Mouse (Mus musculus) kidney, adult 18-20 months (tissue): ENCODE results near the gene Fam189a1.

Experiments used
- DNase-seq: peaks from one replicate; pipeline ENCODE4 v3.0.0; 2021

Fam189a1 gene

DNA sequence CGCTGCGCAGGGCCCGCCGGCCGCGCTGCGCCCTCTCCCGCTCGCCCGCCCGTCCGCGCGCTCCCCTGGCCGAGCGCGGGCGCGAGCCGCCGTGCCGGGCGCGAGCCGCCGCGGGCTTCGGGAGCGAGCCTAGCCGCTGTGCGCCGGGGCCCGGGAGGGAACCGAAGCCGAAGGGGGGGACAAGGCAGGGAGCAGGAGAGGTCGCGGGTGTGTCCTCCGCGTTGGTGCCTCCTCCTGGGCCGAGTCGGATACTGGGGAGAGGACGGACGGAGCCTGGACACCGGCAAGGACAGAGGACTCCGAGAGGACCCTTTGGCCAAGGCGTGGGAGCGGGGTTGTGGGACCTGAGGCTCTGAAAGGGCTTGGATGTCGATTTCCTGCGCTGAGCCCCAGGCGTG lies at the start of gene Fam189a1:
TSS of gene Fam189a1 (minus strand) at position 57 of the 398 bp plus-strand sequence.
- DNase-seq, result no peak

DNA sequence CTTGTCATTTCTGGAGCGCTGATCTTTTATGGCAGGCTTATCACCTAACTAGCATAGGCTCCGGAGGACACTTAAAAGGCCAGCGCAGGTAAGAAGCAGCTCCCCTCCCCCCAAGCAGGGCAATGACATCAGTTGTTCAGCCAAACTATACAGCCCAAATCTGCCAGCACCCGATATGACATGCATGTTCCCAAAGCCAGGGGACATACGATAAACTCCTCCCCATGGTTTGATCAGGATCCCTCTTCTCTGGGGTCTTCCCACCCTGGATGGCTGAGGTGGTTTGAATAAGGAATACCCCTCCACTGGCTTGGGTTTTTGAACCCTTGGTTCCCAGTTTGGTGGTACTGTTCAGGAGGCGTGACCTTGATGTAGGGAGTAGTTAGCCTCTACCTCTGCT lies 49.7 kb upstream of the Fam189a1 start:
- DNase-seq, result no peak

DNA sequence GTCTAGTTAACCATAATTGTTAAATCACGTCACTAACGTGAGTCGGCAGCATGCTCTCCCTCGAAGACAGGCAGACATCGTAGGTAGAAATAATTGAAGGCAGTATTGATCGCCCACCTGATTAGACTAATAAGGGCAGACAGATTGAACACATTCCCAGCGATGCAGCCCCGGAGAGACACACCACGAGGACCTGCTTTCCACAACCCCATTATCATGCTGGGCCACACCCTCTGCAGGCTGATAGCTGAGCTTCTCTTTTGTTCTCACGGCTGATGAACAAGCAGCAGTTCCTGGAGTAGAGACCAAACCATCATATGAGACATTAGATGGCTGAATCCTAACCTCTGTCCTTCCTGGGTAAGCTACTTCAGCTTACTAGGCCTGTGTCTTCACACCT lies 46.3 kb upstream of the Fam189a1 start:
- DNase-seq, result no peak

DNA sequence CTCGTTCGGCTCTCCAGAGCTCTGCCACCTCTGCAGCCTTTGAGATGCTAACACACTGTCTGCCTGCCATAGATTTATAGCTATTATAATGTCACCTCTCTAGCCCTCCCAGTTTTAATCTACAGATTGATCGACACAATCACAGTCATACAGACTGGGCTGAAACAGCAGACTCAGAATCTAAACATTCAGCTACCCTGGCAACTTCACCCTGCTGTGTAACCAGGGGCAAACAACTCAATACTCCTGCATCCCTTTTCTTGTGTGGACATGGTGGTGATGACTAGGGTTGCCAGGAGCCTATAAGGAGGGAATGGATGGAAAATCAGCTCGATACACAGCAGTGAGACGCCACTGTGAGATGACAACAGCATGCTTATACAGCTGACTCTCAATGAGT lies 24.3 kb upstream of the Fam189a1 start:
- no peak for DNase-seq

DNA sequence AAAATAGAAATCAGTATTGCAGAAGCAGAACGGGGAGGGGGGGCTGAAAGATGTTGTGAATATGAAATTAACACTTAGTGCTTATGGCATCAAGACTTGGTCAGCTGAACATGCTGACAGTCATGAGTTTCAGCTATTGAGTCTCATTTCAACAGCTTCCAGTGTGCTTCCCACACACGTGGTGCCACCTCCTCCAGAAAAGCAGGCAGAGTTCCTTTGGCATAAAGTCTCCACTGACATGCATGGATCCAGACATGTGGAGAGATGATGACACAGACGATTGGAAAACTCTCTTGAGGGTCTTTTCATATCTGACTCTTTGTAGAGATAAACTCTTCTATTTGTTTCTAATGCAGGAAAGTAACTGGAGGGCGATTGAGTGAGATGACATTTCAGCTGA lies 14.4 kb upstream of the Fam189a1 start:
- no peak for DNase-seq

DNA sequence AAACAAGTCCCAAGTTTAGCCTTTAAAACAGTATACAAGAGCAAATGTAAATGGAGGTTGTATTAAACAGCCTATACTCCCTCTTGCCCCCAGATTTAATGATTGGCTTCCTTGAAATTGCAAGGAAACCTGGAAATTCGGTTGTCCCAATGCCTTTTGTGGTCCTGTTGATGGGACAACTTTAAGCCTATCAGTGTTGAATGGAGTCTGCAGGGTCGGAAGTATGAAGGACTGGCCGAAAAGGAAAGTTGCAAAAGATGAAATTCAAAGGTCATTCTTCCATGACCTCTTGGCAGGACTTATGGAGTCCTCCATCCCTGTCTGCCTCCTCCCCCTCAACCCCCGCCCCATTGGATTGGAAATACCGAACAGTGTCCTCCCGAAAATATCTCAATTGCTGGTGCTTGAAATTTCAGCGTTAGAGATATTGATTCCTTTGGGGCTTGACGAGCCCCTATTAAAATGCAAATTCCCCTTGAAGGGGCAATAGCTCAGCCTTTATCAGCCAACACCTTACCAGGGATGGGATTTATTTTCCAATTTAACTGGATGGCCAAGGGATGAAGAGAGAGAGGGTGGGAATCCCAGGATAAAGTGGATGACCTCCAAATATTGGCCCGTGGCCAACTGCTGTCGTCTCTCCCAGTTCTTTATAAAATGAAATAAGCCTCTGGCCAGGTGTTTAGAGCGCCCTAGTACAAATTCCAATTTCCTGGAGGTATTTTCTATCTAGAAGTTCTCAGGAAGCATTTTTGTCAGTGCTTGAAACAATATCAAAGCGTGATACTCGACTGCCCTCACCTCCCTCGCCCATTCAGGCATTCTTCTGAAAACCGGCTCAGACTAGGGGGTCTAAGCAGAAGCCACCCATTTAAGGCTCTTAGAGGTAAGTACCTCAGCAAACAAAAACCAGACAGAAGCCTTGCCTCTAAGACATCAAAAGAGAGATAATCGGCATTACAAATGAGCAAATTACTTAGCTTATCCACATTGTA lies 958 bp upstream of the Fam189a1 start:
- DNase-seq, result no peak

DNA sequence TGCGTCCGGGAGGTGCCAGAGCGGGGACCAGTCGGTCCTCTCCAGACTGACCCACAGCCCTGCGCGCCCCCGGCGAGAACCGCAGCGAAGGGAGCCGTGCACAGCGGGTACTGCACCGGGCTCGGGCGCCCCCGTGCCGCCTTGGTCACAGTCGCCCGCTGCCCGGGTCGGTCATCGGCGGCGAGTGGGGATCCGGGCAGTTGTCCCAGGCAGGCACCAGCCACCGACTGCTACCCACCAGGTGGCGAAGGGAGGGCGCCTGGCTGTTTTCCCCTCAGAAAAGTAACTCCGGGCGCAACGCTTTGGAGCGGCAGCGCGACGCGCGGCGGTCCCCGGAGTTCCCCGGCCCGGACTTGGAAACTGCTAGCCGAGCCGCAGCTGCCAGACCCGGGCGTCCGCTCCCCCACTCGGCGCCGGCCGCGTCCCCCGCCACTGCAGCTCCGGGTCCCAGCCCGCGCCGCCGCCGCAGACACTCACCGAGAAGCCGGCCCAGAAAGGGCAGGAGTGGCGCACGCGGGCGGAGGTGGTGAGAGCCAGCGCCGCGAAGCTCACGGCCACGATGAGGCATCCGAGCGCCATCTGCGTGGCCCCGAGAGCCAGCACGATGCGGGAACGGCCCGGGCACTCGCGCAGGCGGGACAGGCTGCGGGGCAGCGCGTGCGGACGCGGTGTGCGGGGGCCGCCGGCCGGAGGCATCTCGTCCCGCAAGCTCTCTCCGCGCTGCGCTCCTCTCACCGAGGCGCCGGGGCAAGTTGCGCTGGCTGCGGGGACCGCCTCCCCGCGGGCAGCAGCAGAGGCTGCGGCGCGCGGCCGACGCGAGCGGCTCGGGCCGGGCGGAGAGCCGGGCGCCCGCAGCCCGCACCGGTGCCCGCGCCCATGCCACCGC lies 499 bp downstream of the Fam189a1 start:
- DNase-seq, result peak; percentile 10

DNA sequence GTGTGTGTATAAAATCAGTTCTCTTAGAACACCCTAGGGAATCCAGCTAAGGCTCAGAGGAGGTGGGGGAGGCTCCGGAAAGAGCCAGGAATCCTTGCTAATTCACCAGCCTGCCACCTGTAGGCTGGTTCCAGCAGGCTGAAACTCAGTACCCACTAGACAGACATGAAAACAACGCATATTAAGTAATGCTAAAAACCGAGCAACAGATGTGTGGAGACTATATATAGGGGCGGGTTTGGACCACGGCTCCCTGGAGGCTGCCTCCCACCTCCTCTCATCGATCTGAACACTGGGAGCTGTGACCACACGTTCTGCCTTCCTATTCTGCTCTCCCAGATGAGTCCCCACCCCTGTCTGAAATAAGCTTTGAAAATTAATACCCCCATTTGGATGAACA lies 1.8 kb downstream of the Fam189a1 start:
- no peak for DNase-seq

DNA sequence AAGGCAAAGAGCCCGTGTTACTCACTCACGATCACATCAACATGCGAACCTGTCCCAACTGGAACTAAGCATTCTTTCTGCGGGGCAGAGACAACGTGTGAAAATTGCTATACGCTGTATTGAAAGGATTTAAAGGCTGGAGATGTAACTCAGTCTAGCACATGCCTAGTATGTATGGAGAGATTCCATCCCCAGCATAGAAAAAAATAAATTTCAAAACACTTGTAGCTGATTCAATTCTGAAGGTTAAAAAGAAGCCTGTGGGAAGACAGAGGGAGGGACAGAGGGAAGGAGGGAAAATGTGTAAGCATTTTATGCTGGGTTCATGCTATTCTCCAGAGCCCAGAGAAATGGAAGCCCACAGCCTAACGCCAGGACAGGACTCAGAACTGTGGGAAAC lies 2.5 kb downstream of the Fam189a1 start:
- no peak for DNase-seq

DNA sequence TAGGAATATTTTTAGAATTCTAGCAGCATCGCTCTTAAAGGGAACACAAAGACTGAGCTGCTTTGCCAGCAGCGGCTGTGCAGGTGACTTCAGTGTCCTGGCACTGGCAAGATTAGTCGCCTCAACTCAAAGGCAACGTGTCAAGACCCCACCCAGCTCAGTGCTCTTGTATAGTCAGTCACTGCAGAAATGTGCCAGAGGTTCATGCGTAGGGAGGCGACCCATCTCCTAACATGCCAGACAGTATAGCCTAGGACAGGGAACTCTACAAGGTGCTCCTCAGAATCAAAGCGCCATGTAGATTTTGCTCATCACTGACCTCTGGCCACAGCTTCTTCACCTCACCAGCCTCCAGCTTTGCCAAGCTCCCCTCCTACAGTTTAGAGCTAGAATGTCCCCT lies 4.8 kb downstream of the Fam189a1 start:
- DNase-seq, result no peak

DNA sequence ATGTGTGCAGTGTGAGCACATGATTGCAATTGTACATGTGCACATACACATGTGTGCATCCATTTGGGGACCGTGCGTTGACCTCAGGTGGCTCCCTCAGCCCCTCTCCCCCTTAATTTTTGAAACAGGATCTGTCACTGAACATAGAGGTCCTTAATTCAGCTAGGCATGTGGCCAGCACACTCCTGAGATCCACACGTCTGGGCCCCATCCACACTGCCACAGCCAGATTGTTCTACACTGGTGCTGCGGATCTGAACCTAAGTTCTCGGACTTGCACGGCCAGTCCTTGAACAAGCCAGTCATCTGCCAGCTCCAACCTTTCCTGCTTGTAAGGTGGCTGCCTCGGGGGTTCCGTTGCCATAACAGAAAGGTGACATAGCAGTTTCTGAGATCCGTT lies 7.3 kb downstream of the Fam189a1 start:
- DNase-seq, result no peak

DNA sequence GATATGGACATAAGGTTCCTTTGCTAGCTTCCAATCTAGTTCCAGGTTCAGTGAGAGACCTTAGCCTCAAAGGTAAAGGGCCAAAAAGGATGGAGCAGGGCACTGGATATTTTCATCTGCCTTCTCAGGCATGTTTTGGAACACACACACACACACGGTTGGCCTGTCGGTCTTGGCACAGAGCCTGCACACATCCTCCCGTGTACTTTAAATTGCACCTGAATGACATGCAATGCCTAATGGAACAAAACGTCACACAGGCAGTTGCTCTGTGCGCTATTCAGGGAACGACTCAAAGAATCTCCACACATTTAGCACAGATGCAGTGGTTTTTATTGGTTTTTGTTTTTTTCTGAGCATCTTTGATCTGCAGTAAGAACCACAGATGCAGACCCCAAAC lies 11.5 kb downstream of the Fam189a1 start:
- DNase-seq, result no peak

DNA sequence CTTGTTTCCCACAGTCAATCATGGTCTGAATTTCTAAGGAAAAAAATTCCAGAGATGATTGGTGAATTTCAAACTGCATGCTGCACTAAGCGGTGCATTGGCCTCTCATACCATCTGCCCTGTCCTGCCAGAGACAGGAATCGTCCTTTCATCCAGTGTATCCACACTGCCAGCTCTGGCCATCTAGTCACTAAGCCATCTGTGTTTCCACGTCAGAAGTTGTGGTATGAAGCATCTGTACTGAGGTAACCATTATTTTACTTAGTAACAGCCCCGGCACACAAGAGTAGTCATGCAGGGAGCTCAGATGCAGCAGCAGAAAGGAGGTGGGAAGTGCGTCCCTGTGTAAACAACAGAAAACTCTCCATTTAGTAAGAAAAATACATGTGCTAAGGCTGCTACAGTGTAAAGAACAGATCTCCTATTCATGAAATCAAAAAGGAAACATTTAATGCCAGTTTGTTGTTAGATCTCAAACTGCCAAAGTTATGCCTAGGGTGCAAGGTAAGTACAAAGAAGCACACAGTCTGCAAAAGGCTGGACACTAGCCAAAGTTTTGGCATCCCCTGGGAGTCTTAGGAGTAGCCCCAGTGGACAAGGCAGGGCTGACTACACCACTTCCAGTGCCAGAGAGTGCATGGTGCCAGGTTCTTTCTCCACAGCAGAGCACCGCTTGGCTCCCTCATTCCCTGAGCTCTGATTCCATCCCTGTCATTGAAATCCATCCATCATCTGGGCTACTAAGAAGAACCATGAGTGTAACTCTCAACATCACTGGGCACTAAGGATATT lies 14.3 kb downstream of the Fam189a1 start:
- DNase-seq, result no peak

DNA sequence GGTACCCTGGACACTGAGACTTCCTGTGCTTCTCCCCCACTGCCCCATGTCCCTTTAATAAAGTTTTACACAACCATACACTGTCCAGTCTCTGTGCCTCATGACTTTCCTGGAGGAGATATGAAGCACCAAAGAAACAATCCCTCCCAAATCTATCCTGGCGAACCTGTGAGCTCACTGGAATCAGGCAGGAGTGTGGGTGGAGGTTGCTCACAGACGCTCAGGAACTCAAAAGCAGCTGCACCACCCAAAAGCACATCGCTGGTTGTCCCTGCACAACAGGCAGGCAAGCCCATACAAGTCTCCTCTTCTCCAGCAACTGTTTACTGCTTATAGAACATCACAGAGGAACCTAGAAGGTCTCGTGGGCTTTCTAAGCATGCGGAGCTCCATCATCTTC lies 15.5 kb downstream of the Fam189a1 start:
- no peak for DNase-seq

DNA sequence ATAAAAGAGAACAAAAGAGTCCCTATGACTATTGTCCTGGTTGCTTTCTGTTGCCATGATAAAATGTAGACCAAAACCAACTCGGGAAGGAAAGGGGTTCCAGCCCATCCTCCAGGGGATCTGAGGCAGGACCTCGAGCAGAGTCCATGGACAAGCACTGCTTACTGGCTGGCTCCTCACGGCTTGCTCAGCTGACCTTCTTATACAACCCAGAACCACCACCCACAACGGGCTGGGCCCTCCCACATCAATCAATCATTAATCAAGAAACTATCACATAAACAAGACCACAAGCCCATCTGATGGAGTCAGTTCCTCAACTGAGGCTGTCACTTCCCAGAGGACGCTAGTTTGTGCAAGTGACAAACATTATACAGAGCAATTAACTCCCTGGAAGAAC lies 16.3 kb downstream of the Fam189a1 start:
- no peak for DNase-seq

DNA sequence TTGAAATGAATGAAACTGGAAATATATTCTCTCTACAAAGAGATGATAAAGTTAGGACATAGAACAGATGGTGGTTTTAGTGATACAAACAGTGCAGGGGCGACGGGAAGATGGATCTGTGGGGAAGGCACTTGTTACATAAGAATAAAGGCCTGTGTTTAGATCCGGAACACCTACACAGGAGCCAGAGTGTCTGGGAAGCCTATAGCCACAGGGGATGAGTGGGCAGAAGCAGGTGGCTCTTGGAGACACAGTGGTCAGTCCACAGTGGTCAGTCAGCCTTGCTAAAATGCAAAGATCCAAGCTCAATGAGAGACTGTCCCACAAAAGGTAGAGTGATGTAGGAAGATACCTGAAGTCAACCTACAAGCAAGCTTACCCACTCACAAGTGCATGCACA lies 32.6 kb downstream of the Fam189a1 start:
- DNase-seq, result no peak

DNA sequence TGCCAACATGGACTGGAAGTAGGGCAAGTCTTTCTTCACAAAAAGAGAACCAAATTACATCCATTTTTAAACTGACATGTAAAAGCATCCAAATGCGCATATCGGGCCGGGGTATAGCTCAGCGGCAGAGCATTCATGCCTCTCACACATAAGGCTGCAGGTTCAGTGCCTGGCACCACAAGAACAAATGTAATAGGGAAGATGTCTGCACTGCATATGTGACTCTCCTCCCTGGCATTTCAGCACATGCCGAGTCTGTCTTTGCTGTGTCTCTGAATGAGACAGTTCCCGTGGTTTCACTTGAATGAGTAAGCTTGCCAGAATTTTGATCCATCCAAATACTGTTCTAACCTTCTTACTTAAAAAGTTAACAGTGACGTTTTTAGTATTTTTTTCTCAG lies 39.5 kb downstream of the Fam189a1 start:
- DNase-seq, result no peak

DNA sequence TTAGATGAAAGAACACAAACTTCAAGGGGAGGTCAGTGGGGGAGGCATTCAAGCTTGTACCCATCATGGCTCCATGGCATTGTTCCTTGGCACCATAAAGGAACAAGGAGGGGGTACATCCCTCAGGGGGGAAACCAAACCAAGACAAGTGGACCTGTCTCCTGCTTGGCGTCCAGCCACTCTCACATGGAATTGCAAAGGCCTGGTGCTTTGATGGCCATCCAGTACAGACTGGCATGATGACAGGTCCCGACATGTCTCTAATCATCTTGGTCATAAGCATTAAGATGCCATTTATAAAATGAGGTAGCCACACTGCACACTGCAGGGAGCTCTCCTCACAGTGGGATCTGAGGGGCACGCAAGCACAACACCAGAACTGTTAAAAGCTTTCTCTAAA lies 41.0 kb downstream of the Fam189a1 start:
- no peak for DNase-seq

DNA sequence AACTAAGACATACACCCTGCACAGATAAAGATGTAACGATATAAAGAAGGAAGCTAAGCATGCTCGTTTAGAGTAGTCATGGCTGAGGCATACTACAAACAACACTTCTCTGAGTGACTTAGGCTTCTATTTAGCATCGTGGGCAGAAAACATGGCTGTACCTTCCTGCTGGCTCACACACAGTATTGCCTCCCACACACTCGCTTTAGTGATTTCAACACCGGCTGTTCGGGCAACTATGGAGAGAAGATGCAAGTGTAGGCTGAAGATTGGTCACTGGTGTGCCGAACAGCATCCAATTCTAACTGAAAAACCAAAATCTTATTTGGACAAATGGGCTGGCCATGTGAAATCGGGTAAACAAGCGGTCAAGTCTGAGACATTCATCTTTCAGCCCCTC lies 44.7 kb downstream of the Fam189a1 start:
- DNase-seq, result no peak

DNA sequence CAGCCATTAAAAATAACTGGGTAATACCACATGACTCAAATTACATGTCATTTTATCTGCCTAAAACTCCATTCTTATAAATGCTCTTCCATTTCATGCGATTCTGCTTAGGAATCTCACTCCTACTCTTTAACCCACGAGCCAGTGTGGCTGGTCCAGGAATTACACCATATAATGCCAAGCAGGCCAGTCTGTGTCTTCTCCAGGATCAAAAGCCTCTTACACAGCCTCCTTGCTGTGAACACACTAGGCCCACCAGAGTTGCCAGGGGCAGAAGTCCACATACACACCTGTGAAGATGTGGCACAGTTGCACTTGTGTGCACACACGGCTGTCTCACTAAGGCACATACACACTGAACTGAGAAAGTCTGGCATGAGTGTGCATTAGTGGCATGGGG lies 50.8 kb downstream of the Fam189a1 start:
- DNase-seq, result no peak

DNA sequence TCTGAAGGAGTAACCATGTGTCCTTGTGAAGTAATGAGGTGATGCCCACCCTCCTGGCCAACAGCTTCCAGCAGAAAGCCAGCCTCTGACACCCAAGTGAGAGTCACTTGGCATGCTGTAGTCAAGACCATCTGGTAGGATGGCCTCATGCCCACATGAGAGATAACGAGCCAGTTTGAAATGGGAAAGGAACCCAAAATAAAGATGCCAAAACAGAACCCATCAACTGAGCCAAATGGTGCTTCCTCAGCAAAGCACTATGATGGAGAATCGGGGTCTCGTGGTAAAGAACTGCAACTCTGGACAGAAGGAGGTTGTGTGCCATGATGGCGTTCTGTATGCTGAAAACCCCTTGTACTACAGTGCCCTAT lies 51.3 kb downstream of the Fam189a1 start:
- DNase-seq, result no peak

DNA sequence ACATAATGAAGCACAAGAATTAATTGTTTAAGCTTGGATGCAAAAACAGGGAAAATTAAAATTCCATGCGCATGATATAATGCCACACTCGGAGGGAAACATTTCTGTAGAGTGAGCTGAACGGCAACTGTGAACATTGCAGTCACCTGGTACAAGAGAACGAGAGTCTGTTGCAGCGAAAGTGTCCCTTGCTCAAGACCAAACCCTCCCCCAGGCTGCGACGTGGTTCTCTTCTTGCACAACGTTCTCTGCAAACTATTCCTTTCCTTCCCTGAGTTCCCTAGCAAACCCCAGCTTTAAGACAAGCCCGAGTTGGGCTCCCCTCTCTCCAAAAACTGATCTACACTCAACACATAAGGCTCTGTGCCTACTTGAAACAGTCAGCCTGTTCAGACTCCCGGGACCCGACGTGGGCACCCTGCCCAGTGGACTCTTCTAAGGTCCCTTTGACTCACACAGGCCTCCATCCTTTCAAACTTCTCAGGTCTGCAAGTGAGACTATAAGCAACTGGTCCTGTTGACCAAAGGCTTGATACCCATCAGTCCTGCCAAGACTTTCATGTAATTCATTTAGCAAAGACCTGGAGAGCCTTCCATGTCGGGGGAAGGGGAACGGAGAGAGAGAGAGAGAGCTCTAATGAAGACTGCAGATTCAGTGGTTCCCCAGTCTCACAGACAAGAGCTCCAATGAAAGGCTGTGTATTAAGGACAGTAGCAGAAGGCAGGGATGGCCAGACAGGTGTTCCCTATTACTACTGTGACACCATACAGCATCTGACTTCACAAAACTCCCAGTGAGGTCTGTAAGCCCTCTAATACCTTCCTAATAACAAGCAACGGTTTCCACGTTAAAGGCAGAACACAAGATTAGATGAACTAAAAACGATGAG lies 51.9 kb downstream of the Fam189a1 start:
- no peak for DNase-seq
